ENCODE assay signal across 11 mouse cellular contexts in genomic region chr11:50212060-50212739, GRCm38 (mm10). TPM values are rescaled to one million over a fixed set of nuclear protein-coding genes. Genes with fewer than 3 reads are reported as not detected.
DNase-seq lines count a peak whose midpoint lies in the region; ATAC-seq and TF ChIP-seq lines count a peak whose summit lies in the region.
"Had no signal": no experiment of that assay in that cellular context is flagged by ENCODE, and none has a peak within 500 bp of the region (broad histone marks: within the 10 kb centered on the region; RNA-seq: fewer than 3 reads in every experiment).

No protein-coding gene starts in this region.

- H3K4me3 ChIP-seq in kidney, postnatal 0 days (replicated peaks; ENCODE audit: low read depth, low read length): no peak overlapping the region
- no peak overlapping the region for H3K4me3 ChIP-seq in ES-Bruce4 (ENCODE audit: low read depth, low read length)
- H3K4me3 ChIP-seq in liver, embryonic 16.5 days (ENCODE audit: low read depth, low read length): 0 out of 2 replicates have a peak overlapping the region, but pooled peaks have one; percentile 6

- peak overlapping the region; percentile 79 for H3K27ac ChIP-seq in kidney, postnatal 0 days
- peak overlapping the region; percentile 36 for H3K27ac ChIP-seq in ES-Bruce4 (ENCODE audit: insufficient read depth, low read length)
- peak overlapping the region; percentile 74 for H3K27ac ChIP-seq in liver, embryonic 16.5 days (ENCODE audit: low read length)
- H3K27ac ChIP-seq: limb, embryonic 13.5 days had no signal

- H3K4me2 ChIP-seq in kidney, postnatal 0 days (ENCODE audit: low read length): peak overlapping the region; percentile 3; the same call in 1 of the 2 replicates
- no peak overlapping the region for H3K4me2 ChIP-seq in liver, embryonic 16.5 days (ENCODE audit: low read depth, low read length)

- no peaks in the 10 kb centered on the region for H3K9me3 ChIP-seq in kidney, postnatal 0 days (replicated peaks; ENCODE audit: low read length)
- no peaks in the 10 kb centered on the region for H3K9me3 ChIP-seq in ES-Bruce4 (replicated peaks; ENCODE audit: control insufficient read depth, insufficient read depth, low read length, poor library complexity, severe bottlenecking)
- no peaks in the 10 kb centered on the region for H3K9me3 ChIP-seq in liver, embryonic 16.5 days (replicated peaks; ENCODE audit: control insufficient read depth, low read length)
- H3K9me3 ChIP-seq: limb, embryonic 13.5 days; midbrain, embryonic 10.5 days had no signal

- no peak overlapping the region for H3K9ac ChIP-seq in kidney, postnatal 0 days (ENCODE audit: low read depth, low read length)
- H3K9ac ChIP-seq in ES-Bruce4 (ENCODE audit: low read depth, poor library complexity, severe bottlenecking): no peak overlapping the region
- H3K9ac ChIP-seq in liver, embryonic 16.5 days (ENCODE audit: low read depth, low read length): no peak overlapping the region
- H3K9ac ChIP-seq: limb, embryonic 13.5 days had no signal

- peaks cover 23% of the 10 kb centered on the region for H3K4me1 ChIP-seq in kidney, postnatal 0 days (replicated peaks; ENCODE audit: insufficient read depth, low read length)
- H3K4me1 ChIP-seq in ES-Bruce4 (ENCODE audit: control insufficient read depth, insufficient read depth, low read length): peaks cover 6% of the 10 kb centered on the region
- peaks cover 50% of the 10 kb centered on the region for H3K4me1 ChIP-seq in liver, embryonic 16.5 days (ENCODE audit: control insufficient read depth, low read depth, low read length)

- ATAC-seq in kidney, postnatal 0 days (replicated peaks; ENCODE audit: low FRiP score, low read depth): no peak
- no peak for ATAC-seq in liver, embryonic 16.5 days (ENCODE audit: low read depth)

- no peak for TF ChIP-seq CTCF in kidney, postnatal 0 days (IDR thresholded peaks at IDR 0.05; ENCODE audit: low read depth)
- no peak for TF ChIP-seq CTCF in ES-Bruce4 (IDR thresholded peaks at IDR 0.05; ENCODE audit: low read depth, low read length)

- H3K36me3 ChIP-seq in kidney, postnatal 0 days (ENCODE audit: insufficient read depth, low read length): peaks cover 7% of the 10 kb centered on the region
- H3K36me3 ChIP-seq in ES-Bruce4 (ENCODE audit: control insufficient read depth, insufficient read depth, low read length, poor library complexity, severe bottlenecking): peaks cover 12% of the 10 kb centered on the region
- peaks cover 8% of the 10 kb centered on the region for H3K36me3 ChIP-seq in liver, embryonic 16.5 days (ENCODE audit: control insufficient read depth, insufficient read depth)

- intact Hi-C loops in heart, postnatal 25 days (cut with DNase I): no loop called here

- WGBS in kidney, postnatal 0 days: 67% methylated on average over 3 of the region's 3 CpGs
- 47% methylated on average over 3 of the region's 3 CpGs for WGBS in liver, embryonic 16.5 days (ENCODE audit: insufficient replicate concordance)

- peak; percentile 93 for DNase-seq in heart, adult 11 months
- DNase-seq in heart, postnatal 25 days (ENCODE audit: low spot score): no peak
- no peak for DNase-seq in kidney, postnatal 0 days (ENCODE audit: low spot score)
- no peak for DNase-seq in kidney, adult 18-20 months
- no peak for DNase-seq in thymus, adult 18-20 months
- no peak for DNase-seq in left cerebral cortex, adult 18-20 months (ENCODE audit: low spot score in 2 of 2)
- DNase-seq: thymus, postnatal 25 days had no signal

- no peak for TF ChIP-seq POLR2A in ES-Bruce4 (IDR thresholded peaks at IDR 0.05; ENCODE audit: insufficient read depth, low read length)

- H3K27me3 ChIP-seq in kidney, postnatal 0 days (ENCODE audit: insufficient read depth, low read length): no peaks in the 10 kb centered on the region
- H3K27me3 ChIP-seq in ES-Bruce4 (ENCODE audit: control insufficient read depth, insufficient read depth, low read length, poor library complexity, severe bottlenecking): no peaks in the 10 kb centered on the region
- no peaks in the 10 kb centered on the region for H3K27me3 ChIP-seq in liver, embryonic 16.5 days (ENCODE audit: control insufficient read depth, insufficient read depth, low read depth, low read length)
- H3K27me3 ChIP-seq: limb, embryonic 13.5 days had no signal

- no peak for TF ChIP-seq EP300 in ES-Bruce4 (IDR thresholded peaks at IDR 0.05; ENCODE audit: insufficient read depth, low read depth, low read length)

RNA-seq across cellular contexts. Expression of gene Mgat4b, which starts 1.5 kb away (rescaled TPM):
- total RNA-seq in heart, postnatal 25 days (2021): 10 to 100 TPM; 85.3 to 86.5 TPM
- 53.4 and 62.1 TPM in 2 replicates for polyA plus RNA-seq in kidney, postnatal 0 days (2015; fragmentation: Nextera tagmentation; extraction: Ambion mirVana)
- polyA plus RNA-seq in ES-Bruce4 (2011; ENCODE audit: insufficient read depth, insufficient read length, low read depth, missing spikeins): 30.8 and 37.0 TPM in 2 replicates
- 2.2 and 3.1 TPM in 2 replicates for polyA plus RNA-seq in liver, embryonic 16.5 days (2015; fragmentation: Nextera tagmentation; extraction: Ambion mirVana)
- 10 to 100 TPM; 65.8 to 72.0 TPM for total RNA-seq in left cerebral cortex, adult 18-20 months (2021)

RNA-seq across cellular contexts. Expression of gene Sqstm1, which starts 1.6 kb away (rescaled TPM):
- total RNA-seq in heart, postnatal 25 days (2021): 100 to 1,000 TPM; 265 to 324 TPM
- polyA plus RNA-seq in kidney, postnatal 0 days (2015; fragmentation: Nextera tagmentation; extraction: Ambion mirVana): 326 and 333 TPM in 2 replicates
- polyA plus RNA-seq in ES-Bruce4 (2011; ENCODE audit: insufficient read depth, insufficient read length, low read depth, missing spikeins): 208 and 259 TPM in 2 replicates
- polyA plus RNA-seq in liver, embryonic 16.5 days (2015; fragmentation: Nextera tagmentation; extraction: Ambion mirVana): 165 and 182 TPM in 2 replicates
- total RNA-seq in left cerebral cortex, adult 18-20 months (2021): 100 to 1,000 TPM; 492 to 540 TPM

RNA-seq across cellular contexts. Expression of gene Ltc4s, which starts 26.2 kb away (rescaled TPM):
- total RNA-seq in heart, postnatal 25 days (2021): 1 to 10 TPM; 4.8 to 7.8 TPM
- polyA plus RNA-seq in kidney, postnatal 0 days (2015; fragmentation: Nextera tagmentation; extraction: Ambion mirVana): 8.5 and 9.6 TPM in 2 replicates
- polyA plus RNA-seq in ES-Bruce4 (2011; ENCODE audit: insufficient read depth, insufficient read length, low read depth, missing spikeins): 2.7 and 3.1 TPM in 2 replicates
- 0.50 and 0.61 TPM in 2 replicates for polyA plus RNA-seq in liver, embryonic 16.5 days (2015; fragmentation: Nextera tagmentation; extraction: Ambion mirVana)
- 1 to 10 TPM; 6.1 to 7.0 TPM for total RNA-seq in left cerebral cortex, adult 18-20 months (2021)

RNA-seq across cellular contexts. Expression of gene Mrnip, which starts 38.0 kb away (rescaled TPM):
- total RNA-seq in heart, postnatal 25 days (2021): 1 to 10 TPM; 2.3 to 2.7 TPM
- polyA plus RNA-seq in kidney, postnatal 0 days (2015; fragmentation: Nextera tagmentation; extraction: Ambion mirVana): 20.8 and 22.9 TPM in 2 replicates
- polyA plus RNA-seq in ES-Bruce4 (2011; ENCODE audit: insufficient read depth, insufficient read length, low read depth, missing spikeins): 11.0 and 12.8 TPM in 2 replicates
- polyA plus RNA-seq in liver, embryonic 16.5 days (2015; fragmentation: Nextera tagmentation; extraction: Ambion mirVana): 7.9 and 8.6 TPM in 2 replicates
- 10 to 100 TPM; 11.5 to 13.9 TPM for total RNA-seq in left cerebral cortex, adult 18-20 months (2021)
